Mouse (Mus musculus): ENCODE results near the gene 1700018B08Rik. TPM values are rescaled to one million over a fixed set of nuclear protein-coding genes. Genes with fewer than 3 reads are reported as not detected.

1700018B08Rik gene
- polyA plus RNA-seq, 1 experiment from 2014 or later = not detected

GRCm38 (mm10) chr8:121527751-121528150 lies 16.4 kb downstream of the 1700018B08Rik start:
- no peak overlapping the region for H3K9ac ChIP-seq (replicated peaks; ENCODE audit: low read length)
- ATAC-seq (ENCODE audit: low FRiP score, low TSS enrichment) = no peak
- WGBS = 90% methylated on average over 9 of the region's 9 CpGs
- H3K4me3 ChIP-seq (ENCODE audit: low read length) = no peak overlapping the region
- H3K4me2 ChIP-seq (replicated peaks; ENCODE audit: low read depth, low read length) = no peak overlapping the region
- H3K36me3 ChIP-seq (ENCODE audit: insufficient read depth, low read length) = no peaks in the 10 kb centered on the region
- peaks cover 6% of the 10 kb centered on the region; the same call in 1 of the 2 replicates for H3K4me1 ChIP-seq (ENCODE audit: insufficient read depth, low read length)
- no peak overlapping the region for H3K27ac ChIP-seq (ENCODE audit: low read length)
- no peaks in the 10 kb centered on the region for H3K9me3 ChIP-seq (ENCODE audit: low read length)
- no peaks in the 10 kb centered on the region for H3K27me3 ChIP-seq (ENCODE audit: insufficient read depth, low read length)

GRCm38 (mm10) chr8:121526811-121527550 lies 17.1 kb downstream of the 1700018B08Rik start:
- no peaks in the 10 kb centered on the region for H3K27me3 ChIP-seq (ENCODE audit: insufficient read depth, low read length)
- H3K27ac ChIP-seq (ENCODE audit: low read length) = peak overlapping the region; percentile 34; the same call in 1 of the 2 replicates
- peak overlapping the region; percentile 40; the same call in 1 of the 2 replicates for H3K9ac ChIP-seq (replicated peaks; ENCODE audit: low read length)
- no peaks in the 10 kb centered on the region for H3K9me3 ChIP-seq (ENCODE audit: low read length)
- no peak overlapping the region for H3K4me3 ChIP-seq (ENCODE audit: low read length)
- no peak; the same call in 1 of the 2 replicates for ATAC-seq (ENCODE audit: low FRiP score, low TSS enrichment)
- H3K4me2 ChIP-seq (replicated peaks; ENCODE audit: low read depth, low read length) = no peak overlapping the region
- no peaks in the 10 kb centered on the region for H3K36me3 ChIP-seq (ENCODE audit: insufficient read depth, low read length)
- 45% methylated on average over 6 of the region's 6 CpGs for WGBS
- H3K4me1 ChIP-seq (ENCODE audit: insufficient read depth, low read length) = peaks cover 10% of the 10 kb centered on the region; the same call in 1 of the 2 replicates

GRCm38 (mm10) chr8:121525111-121525818 lies 18.9 kb downstream of the 1700018B08Rik start:
- Histone ChIP-seq H3K27me3 (ENCODE audit: insufficient read depth, low read length) (no peaks in the 10 kb centered on the region), H3K27ac (ENCODE audit: low read length) (0 out of 2 replicates have a peak overlapping the region, but pooled peaks have one; percentile 40), H3K9me3 (ENCODE audit: low read length) (no peaks in the 10 kb centered on the region), H3K4me1 (ENCODE audit: insufficient read depth, low read length) (peaks cover 14% of the 10 kb centered on the region; the same call in 1 of the 2 replicates), H3K36me3 (ENCODE audit: insufficient read depth, low read length) (no peaks in the 10 kb centered on the region), H3K4me3 (ENCODE audit: low read length) (no peak overlapping the region), H3K9ac (replicated peaks; ENCODE audit: low read length) (no peak overlapping the region), H3K4me2 (replicated peaks; ENCODE audit: low read depth, low read length) (no peak overlapping the region)
- ATAC-seq (ENCODE audit: low FRiP score, low TSS enrichment) = no peak
- 69% methylated on average over 18 of the region's 18 CpGs for WGBS

GRCm38 (mm10) chr8:121513429-121513828 lies 30.7 kb downstream of the 1700018B08Rik start:
- Histone ChIP-seq H3K4me1 (ENCODE audit: insufficient read depth, low read length) (peaks cover 5% of the 10 kb centered on the region), H3K4me3 (ENCODE audit: low read length) (no peak overlapping the region), H3K27me3 (ENCODE audit: insufficient read depth, low read length) (peaks cover 6% of the 10 kb centered on the region; the same call in 1 of the 2 replicates), H3K27ac (ENCODE audit: low read length) (no peak overlapping the region), H3K4me2 (replicated peaks; ENCODE audit: low read depth, low read length) (no peak overlapping the region), H3K9me3 (ENCODE audit: low read length) (no peaks in the 10 kb centered on the region), H3K36me3 (ENCODE audit: insufficient read depth, low read length) (no peaks in the 10 kb centered on the region), H3K9ac (replicated peaks; ENCODE audit: low read length) (no peak overlapping the region)
- WGBS = 3% methylated on average over 12 of the region's 12 CpGs
- peak; percentile 77 for ATAC-seq (ENCODE audit: low FRiP score, low TSS enrichment)

DNA sequence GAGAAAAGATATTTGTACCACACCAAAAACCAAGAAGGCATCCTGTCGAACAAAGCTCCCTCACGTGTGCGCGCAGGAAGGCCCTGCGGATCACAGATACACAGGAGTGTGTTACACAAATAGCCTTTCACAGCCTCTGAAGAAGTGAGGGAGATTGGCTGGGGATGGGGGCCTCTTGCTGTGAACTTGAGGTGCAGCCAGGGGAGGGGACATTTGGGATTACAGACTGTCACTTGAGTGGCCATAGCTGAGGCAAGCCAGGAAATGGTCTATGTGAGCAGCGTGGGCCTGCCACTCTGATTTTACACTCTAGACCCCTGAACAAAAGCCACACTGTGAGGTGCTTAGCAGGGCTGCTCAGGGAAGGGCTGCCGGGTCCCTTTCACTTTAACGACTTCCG lies 32.4 kb downstream of the 1700018B08Rik start:
- Histone ChIP-seq H3K4me2 (replicated peaks; ENCODE audit: low read depth, low read length) (no peak overlapping the region), H3K9me3 (ENCODE audit: low read length) (no peaks in the 10 kb centered on the region), H3K27me3 (ENCODE audit: insufficient read depth, low read length) (peaks cover 6% of the 10 kb centered on the region; the same call in 1 of the 2 replicates), H3K4me1 (ENCODE audit: insufficient read depth, low read length) (peaks cover 5% of the 10 kb centered on the region), H3K27ac (ENCODE audit: low read length) (no peak overlapping the region), H3K36me3 (ENCODE audit: insufficient read depth, low read length) (no peaks in the 10 kb centered on the region), H3K4me3 (ENCODE audit: low read length) (no peak overlapping the region), H3K9ac (replicated peaks; ENCODE audit: low read length) (no peak overlapping the region)
- WGBS = 57% methylated on average over 9 of the region's 9 CpGs
- ATAC-seq (ENCODE audit: low FRiP score, low TSS enrichment) = no peak

DNA sequence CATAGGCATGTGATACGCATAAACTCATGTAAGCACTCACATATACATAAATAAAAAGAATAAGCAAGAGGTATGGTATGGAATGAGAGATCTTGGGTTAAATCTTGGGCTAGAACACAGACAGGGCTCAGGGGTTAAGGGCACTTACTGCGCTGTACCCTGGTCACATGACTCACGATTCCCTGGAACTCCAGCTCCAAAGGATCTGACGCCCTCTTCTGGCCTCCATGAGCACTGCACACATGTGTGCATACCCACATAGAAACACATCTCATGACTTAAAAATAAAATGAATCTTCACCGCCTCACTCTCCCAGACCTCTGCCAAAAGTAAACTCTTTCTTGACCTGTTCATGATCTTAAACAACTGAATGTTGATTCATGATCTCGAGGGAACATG lies 46.5 kb downstream of the 1700018B08Rik start:
- ATAC-seq (ENCODE audit: low FRiP score, low TSS enrichment) = no peak
- H3K27ac ChIP-seq (ENCODE audit: low read length) = no peak overlapping the region
- no peaks in the 10 kb centered on the region for H3K4me1 ChIP-seq (ENCODE audit: insufficient read depth, low read length)
- H3K36me3 ChIP-seq (ENCODE audit: insufficient read depth, low read length) = no peaks in the 10 kb centered on the region
- no peak overlapping the region for H3K9ac ChIP-seq (replicated peaks; ENCODE audit: low read length)
- H3K27me3 ChIP-seq (ENCODE audit: insufficient read depth, low read length) = no peaks in the 10 kb centered on the region
- H3K4me3 ChIP-seq (ENCODE audit: low read length) = no peak overlapping the region
- H3K9me3 ChIP-seq (ENCODE audit: low read length) = no peaks in the 10 kb centered on the region; the same call in 1 of the 2 replicates
- WGBS = 85% methylated on average over 6 of the region's 6 CpGs
- no peak overlapping the region for H3K4me2 ChIP-seq (replicated peaks; ENCODE audit: low read depth, low read length)

- H3K4me3 ChIP-seq (ENCODE audit: low read length) = no peak overlapping the region
- no peak overlapping the region for H3K4me2 ChIP-seq (replicated peaks; ENCODE audit: low read depth, low read length)
- ATAC-seq (ENCODE audit: low FRiP score, low TSS enrichment) = no peak
- H3K27me3 ChIP-seq (ENCODE audit: insufficient read depth, low read length) = no peaks in the 10 kb centered on the region
- no peak overlapping the region for H3K9ac ChIP-seq (replicated peaks; ENCODE audit: low read length)
- no peaks in the 10 kb centered on the region for H3K4me1 ChIP-seq (ENCODE audit: insufficient read depth, low read length)
- H3K36me3 ChIP-seq (ENCODE audit: insufficient read depth, low read length) = no peaks in the 10 kb centered on the region
- 50% methylated on average over 9 of the region's 9 CpGs for WGBS
- H3K9me3 ChIP-seq (ENCODE audit: low read length) = no peaks in the 10 kb centered on the region
- H3K27ac ChIP-seq (ENCODE audit: low read length) = no peak overlapping the region
Observed at GRCm38 (mm10) chr8:121491633-121492032, 52.5 kb downstream of the 1700018B08Rik start.

DNA sequence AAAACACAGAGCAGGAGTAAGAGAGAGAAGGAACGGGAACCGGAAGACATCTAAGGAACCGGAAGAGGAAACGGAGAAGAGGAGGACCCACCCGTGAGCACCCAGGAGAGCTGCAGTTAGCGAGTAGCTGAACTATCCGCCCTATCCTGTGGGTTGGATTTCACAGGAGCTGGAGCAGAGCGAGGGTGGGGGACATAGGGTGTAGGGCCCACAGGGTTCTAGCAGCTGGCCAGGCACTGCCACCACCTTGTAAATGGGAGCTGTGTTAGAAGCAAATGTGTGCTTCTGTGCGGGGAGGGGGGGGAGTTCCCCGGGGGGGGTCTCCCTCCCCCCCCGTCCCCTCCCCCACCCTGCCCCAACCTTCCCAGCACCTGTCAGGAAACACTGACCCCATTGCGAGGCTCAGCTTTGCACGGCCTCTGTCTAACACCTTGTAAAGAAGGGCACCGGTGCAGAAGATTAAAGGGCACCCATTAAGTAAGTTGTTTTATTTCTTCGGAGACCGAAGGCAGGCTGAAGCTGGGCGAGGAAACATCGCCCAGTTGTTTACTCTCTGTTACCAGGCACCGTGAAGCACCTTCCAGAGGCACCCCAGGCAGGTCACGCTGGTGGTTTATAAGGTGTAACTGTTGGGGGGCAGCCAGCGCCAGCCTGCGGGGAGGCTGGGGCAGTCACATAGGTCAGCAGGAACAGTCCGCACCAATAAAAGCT lies 59.9 kb downstream of the 1700018B08Rik start:
- peak; percentile 54; the same call in 1 of the 2 replicates for ATAC-seq (ENCODE audit: low FRiP score, low TSS enrichment)
- Histone ChIP-seq H3K4me1 (ENCODE audit: insufficient read depth, low read length) (peaks cover 20% of the 10 kb centered on the region), H3K9ac (replicated peaks; ENCODE audit: low read length) (0 out of 2 replicates have a peak overlapping the region, but pooled peaks have one; percentile 39)

More for the DNA sequence above, 59.9 kb downstream of the 1700018B08Rik start:
- H3K4me2 ChIP-seq (replicated peaks; ENCODE audit: low read depth, low read length) = peak overlapping the region; percentile 32; the same call in 1 of the 2 replicates
- no peaks in the 10 kb centered on the region for H3K9me3 ChIP-seq (ENCODE audit: low read length)
- WGBS = 24% methylated on average over 22 of the region's 23 CpGs
- H3K4me3 ChIP-seq (ENCODE audit: low read length) = no peak overlapping the region
- H3K36me3 ChIP-seq (ENCODE audit: insufficient read depth, low read length) = no peaks in the 10 kb centered on the region
- H3K27me3 ChIP-seq (ENCODE audit: insufficient read depth, low read length) = no peaks in the 10 kb centered on the region
- no peak overlapping the region for H3K27ac ChIP-seq (ENCODE audit: low read length)
